Mouse (Mus musculus): ENCODE results near the gene Pimreg. TPM values are rescaled to one million over a fixed set of nuclear protein-coding genes. Genes with fewer than 3 reads are reported as not detected.

Gene Pimreg
- total and polyA plus RNA-seq, 2 experiments from 2014 or later, result 10.2 to 11.5 TPM

DNA sequence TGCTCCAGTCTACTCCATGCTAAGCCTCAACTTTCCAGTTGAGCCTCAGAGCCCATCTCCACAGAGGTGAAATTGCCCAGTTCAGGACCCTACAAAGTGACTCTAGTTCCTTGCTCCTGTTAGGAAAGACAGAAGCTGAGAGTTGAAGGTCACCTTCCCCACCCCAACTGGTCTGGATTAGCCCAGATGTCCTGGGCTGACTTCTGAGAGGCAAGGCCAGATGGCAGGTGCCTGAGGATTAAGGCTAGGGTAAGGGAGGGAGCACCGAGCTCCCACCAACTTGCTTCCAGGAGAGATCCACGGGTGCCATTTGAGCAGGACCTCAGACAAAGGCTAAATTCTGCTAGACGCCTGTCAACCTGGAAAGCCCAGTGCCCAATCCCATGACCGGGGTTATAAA lies 9.7 kb upstream of the Pimreg start:
- no peaks in the 10 kb centered on the region for H3K9me3 ChIP-seq (ENCODE audit: low read length)
- ATAC-seq (ENCODE audit: low FRiP score), result no peak
- no peak for TF ChIP-seq CTCF (IDR thresholded peaks at IDR 0.05)
- no peak for DNase-seq (ENCODE audit: low spot score)
- 0 out of 2 replicates have a peak, but pooled peaks cover 5% of the 10 kb centered on the region for H3K27me3 ChIP-seq (ENCODE audit: insufficient read depth, low read length)
- H3K4me2 ChIP-seq (ENCODE audit: low read depth, low read length, poor library complexity, severe bottlenecking), result no peak overlapping the region
- H3K4me1 ChIP-seq (ENCODE audit: insufficient read depth, low read length), result no peaks in the 10 kb centered on the region
- H3K4me3 ChIP-seq (ENCODE audit: low read depth, low read length), result no peak overlapping the region
- H3K27ac ChIP-seq (ENCODE audit: low read depth, low read length), result no peak overlapping the region
- 80% methylated on average over 4 of the region's 4 CpGs for WGBS
- H3K9ac ChIP-seq (replicated peaks; ENCODE audit: low read length, poor library complexity, severe bottlenecking), result no peak overlapping the region
- no peaks in the 10 kb centered on the region for H3K36me3 ChIP-seq (ENCODE audit: insufficient read depth, low read length)

DNA sequence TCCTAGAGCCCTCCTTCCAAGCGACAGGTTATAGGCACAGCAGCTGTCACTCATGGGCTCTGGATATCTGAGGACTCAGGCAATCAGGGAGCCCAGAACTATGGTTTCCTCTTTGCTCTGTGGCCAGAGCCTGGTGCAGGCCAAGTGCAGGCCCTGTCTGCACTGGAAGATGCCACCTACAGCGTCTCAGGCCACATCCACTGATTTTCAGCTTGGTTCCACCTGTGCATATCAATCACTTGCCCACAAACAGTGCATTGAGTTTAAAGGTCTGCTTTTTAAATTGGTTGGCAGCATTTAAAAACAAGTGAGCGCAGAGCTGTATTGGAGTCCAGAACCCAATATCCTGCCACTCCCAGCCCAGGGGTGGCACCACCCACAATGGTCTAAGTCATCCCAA lies 9.2 kb upstream of the Pimreg start:
- Histone ChIP-seq H3K9ac (replicated peaks; ENCODE audit: low read length, poor library complexity, severe bottlenecking) (no peak overlapping the region), H3K36me3 (ENCODE audit: insufficient read depth, low read length) (no peaks in the 10 kb centered on the region), H3K4me1 (ENCODE audit: insufficient read depth, low read length) (no peaks in the 10 kb centered on the region), H3K27me3 (ENCODE audit: insufficient read depth, low read length) (0 out of 2 replicates have a peak, but pooled peaks cover 5% of the 10 kb centered on the region), H3K27ac (ENCODE audit: low read depth, low read length) (no peak overlapping the region), H3K4me3 (ENCODE audit: low read depth, low read length) (no peak overlapping the region), H3K4me2 (ENCODE audit: low read depth, low read length, poor library complexity, severe bottlenecking) (no peak overlapping the region), H3K9me3 (ENCODE audit: low read length) (no peaks in the 10 kb centered on the region)
- ATAC-seq (ENCODE audit: low FRiP score) (no peak), DNase-seq (ENCODE audit: low spot score) (no peak)
- 93% methylated on average over 3 of the region's 3 CpGs for WGBS
- no peak for TF ChIP-seq CTCF (IDR thresholded peaks at IDR 0.05)

DNA sequence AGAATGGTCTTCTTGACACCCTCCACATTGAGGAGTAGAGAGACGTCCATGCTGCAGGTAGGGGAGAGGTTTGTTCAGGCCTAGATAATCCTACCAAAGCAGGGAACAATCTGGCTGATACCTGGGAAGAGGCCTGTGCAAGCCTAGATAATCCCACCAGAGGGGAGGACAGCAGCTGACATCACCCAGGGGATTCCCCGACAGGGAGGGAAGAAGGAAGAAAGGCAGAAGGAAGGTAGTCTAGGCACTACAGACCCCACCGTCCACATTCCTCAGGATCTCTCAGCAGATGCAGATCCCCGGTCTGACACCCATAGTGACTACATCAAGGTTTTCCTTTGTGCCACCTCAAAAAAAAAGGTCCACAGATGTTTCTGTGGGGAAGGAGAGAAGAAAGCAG lies 4.4 kb upstream of the Pimreg start, which contains the start of gene Aipl1:
Aipl1 (minus strand) TSS at position 101 of the 400 bp plus-strand sequence.
- Histone ChIP-seq H3K9ac (replicated peaks; ENCODE audit: low read length, poor library complexity, severe bottlenecking) (no peak within 1 kb of the TSS), H3K9me3 (ENCODE audit: low read length) (no peaks in the 10 kb centered on the region), H3K4me3 (ENCODE audit: low read depth, low read length) (no peak within 1 kb of the TSS), H3K4me1 (ENCODE audit: insufficient read depth, low read length) (peaks cover 15% of the 10 kb centered on the region; the same call in 1 of the 2 replicates), H3K4me2 (ENCODE audit: low read depth, low read length, poor library complexity, severe bottlenecking) (no peak within 1 kb of the TSS), H3K27ac (ENCODE audit: low read depth, low read length) (no peak within 1 kb of the TSS), H3K36me3 (ENCODE audit: insufficient read depth, low read length) (no peaks in the 10 kb centered on the region), H3K27me3 (ENCODE audit: insufficient read depth, low read length) (no peaks in the 10 kb centered on the region)
- 55% methylated on average over 4 of the region's 4 CpGs for WGBS
- ATAC-seq (ENCODE audit: low FRiP score) (no peak), DNase-seq (ENCODE audit: low spot score) (no peak)
- no peak for TF ChIP-seq CTCF (IDR thresholded peaks at IDR 0.05)

DNA sequence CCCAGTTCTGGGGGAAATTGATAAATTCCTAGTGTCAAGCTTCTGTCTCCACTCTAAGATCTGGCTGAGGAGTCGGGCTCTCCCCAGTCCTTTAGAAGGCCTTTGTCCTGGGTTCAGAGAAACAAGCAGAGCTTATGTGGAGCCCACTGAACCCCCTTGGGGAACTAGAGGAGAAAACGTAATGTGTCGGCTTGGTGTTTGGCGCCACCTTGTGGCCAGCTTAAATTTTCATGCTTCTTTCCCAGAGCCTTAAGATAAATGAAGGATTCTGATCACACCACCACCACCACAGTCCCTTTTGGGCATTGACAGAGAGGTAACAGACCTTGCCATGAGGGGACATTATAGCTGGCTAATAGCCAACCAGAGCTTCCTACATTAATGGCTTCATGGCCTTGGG lies 3.8 kb upstream of the Pimreg start:
- DNase-seq (ENCODE audit: low spot score), result peak; percentile 94
- no peak overlapping the region for H3K4me2 ChIP-seq (ENCODE audit: low read depth, low read length, poor library complexity, severe bottlenecking)
- WGBS, result 0% methylated on average over 4 of the region's 4 CpGs
- H3K4me3 ChIP-seq (ENCODE audit: low read depth, low read length), result no peak overlapping the region
- no peaks in the 10 kb centered on the region for H3K9me3 ChIP-seq (ENCODE audit: low read length)
- TF ChIP-seq CTCF (IDR thresholded peaks at IDR 0.05), result peak; percentile 95
- peaks cover 21% of the 10 kb centered on the region; the same call in 1 of the 2 replicates for H3K4me1 ChIP-seq (ENCODE audit: insufficient read depth, low read length)
- H3K27me3 ChIP-seq (ENCODE audit: insufficient read depth, low read length), result no peaks in the 10 kb centered on the region
- H3K27ac ChIP-seq (ENCODE audit: low read depth, low read length), result no peak overlapping the region
- ATAC-seq (ENCODE audit: low FRiP score), result no peak
- no peaks in the 10 kb centered on the region for H3K36me3 ChIP-seq (ENCODE audit: insufficient read depth, low read length)
- H3K9ac ChIP-seq (replicated peaks; ENCODE audit: low read length, poor library complexity, severe bottlenecking), result no peak overlapping the region

DNA sequence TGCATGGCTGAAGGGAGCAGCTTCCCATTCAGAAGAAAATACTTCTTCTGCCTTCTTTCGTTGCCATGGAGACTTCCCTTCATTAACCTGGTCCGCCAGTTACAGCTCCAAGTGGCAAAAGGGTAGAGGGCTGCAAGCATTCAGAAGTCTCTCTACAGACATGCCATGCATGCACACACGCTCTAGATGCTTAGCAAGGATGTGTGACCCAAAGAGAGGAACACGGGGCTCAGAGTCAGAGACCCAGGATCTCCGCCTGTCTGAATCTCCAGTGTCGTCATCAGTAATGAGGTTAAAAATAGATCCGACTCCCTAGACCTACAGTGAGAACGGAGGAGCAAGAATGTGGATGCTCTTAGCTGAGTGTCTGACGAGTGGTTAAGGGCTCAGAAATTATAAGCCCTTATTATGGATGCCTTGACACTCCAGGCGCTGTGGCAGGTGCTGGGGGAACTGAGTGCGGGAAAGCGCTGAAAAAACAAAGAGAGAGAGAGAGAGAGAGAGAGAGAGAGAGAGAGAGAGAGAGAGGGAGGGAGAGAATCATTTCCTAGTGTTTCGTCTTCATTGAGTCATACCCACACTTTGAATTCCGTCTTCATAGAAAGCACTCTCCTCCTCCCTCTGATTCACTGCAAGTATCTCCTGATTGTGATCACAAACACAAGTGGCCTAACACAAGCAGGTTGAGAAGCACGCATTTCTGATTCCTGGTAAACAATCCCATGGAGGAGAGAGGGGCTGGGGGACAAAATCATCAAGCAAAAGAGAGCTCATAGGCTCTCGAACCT lies 2.0 kb upstream of the Pimreg start:
- no peaks in the 10 kb centered on the region for H3K9me3 ChIP-seq (ENCODE audit: low read length)
- WGBS, result 13% methylated on average over 16 of the region's 16 CpGs
- ATAC-seq (ENCODE audit: low FRiP score), result 0 out of 2 replicates have a peak, but pooled peaks have one; percentile 8
- H3K4me1 ChIP-seq (ENCODE audit: insufficient read depth, low read length), result peaks cover 21% of the 10 kb centered on the region; the same call in 1 of the 2 replicates
- no peaks in the 10 kb centered on the region for H3K36me3 ChIP-seq (ENCODE audit: insufficient read depth, low read length)
- no peaks in the 10 kb centered on the region for H3K27me3 ChIP-seq (ENCODE audit: insufficient read depth, low read length)
- peak overlapping the region; percentile 39 for H3K4me2 ChIP-seq (ENCODE audit: low read depth, low read length, poor library complexity, severe bottlenecking)
- 0 out of 2 replicates have a peak overlapping the region, but pooled peaks have one; percentile 6 for H3K4me3 ChIP-seq (ENCODE audit: low read depth, low read length)
- DNase-seq (ENCODE audit: low spot score), result peak; percentile 62
- TF ChIP-seq CTCF (IDR thresholded peaks at IDR 0.05), result 0 out of 2 replicates have a peak, but pooled peaks have one; percentile 4
- peak overlapping the region; percentile 73 for H3K27ac ChIP-seq (ENCODE audit: low read depth, low read length)
- H3K9ac ChIP-seq (replicated peaks; ENCODE audit: low read length, poor library complexity, severe bottlenecking), result no peak overlapping the region

DNA sequence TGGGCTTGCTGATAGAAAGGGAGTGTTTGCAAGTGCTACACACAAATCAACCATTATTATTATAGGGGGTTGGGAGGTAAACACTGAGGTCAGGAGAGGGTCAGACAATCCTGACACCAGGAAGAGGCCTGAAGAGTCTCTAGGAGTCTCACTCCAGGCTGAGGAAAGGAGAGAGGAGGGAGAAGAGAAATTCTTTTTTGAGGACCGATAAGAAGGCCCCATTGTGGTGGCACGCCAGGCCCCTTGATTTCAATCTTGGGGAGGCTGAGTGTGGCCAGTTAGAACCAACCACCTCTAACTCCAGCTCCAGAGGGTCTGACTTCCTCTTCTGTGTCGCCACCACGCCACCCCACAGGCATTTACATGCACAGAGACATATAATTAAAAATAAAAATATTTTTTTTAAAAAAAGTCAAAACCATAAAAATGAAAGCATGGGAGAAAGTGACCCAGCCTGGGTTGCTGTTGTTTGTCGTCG lies 503 bp upstream of the Pimreg start:
- ATAC-seq (ENCODE audit: low FRiP score) (no peak), DNase-seq (ENCODE audit: low spot score) (no peak)
- Histone ChIP-seq H3K9ac (replicated peaks; ENCODE audit: low read length, poor library complexity, severe bottlenecking) (peak overlapping the region; percentile 40; the same call in 1 of the 2 replicates), H3K9me3 (ENCODE audit: low read length) (no peaks in the 10 kb centered on the region), H3K36me3 (ENCODE audit: insufficient read depth, low read length) (0 out of 2 replicates have a peak, but pooled peaks cover 3% of the 10 kb centered on the region), H3K4me3 (ENCODE audit: low read depth, low read length) (peak overlapping the region; percentile 55), H3K4me1 (ENCODE audit: insufficient read depth, low read length) (peaks cover 21% of the 10 kb centered on the region; the same call in 1 of the 2 replicates), H3K27ac (ENCODE audit: low read depth, low read length) (no peak overlapping the region), H3K27me3 (ENCODE audit: insufficient read depth, low read length) (no peaks in the 10 kb centered on the region), H3K4me2 (ENCODE audit: low read depth, low read length, poor library complexity, severe bottlenecking) (peak overlapping the region; percentile 85)
- no peak for TF ChIP-seq CTCF (IDR thresholded peaks at IDR 0.05)
- WGBS, result 23% methylated on average over 6 of the region's 6 CpGs
